Mouse (Mus musculus): ENCODE data around the gene Thra.

The Thra gene

GRCm38 (mm10) chr11:98782651-98783235 lies 42.3 kb downstream of the Thra start:
- no peak for DNase-seq

- DNase-seq = peak; percentile 100
These were observed 42.8 kb downstream of the Thra start for GRCm38 (mm10) chr11:98783236-98783696.

- DNase-seq = no peak
These were observed 43.7 kb downstream of the Thra start for GRCm38 (mm10) chr11:98784139-98784538.

DNA sequence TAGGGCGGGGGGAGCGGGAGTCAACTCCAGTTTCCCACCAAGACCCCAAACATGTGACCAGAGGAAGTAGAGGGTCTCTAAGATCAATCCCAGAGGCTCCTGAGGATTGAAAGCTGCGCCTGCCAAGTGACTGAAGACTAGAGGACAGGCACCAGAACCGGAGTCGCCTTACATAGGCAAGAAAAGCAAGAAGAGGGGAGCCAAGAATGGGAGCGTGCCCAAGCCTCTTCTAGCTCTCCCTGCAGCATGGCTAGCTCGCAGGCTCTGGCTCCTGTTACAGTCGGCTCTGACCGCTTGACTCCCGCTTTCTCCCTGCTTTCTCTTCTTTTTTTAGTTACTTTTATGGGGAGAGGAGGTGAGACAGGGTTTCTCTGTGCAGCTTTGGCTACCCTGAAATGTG lies 44.8 kb downstream of the Thra start:
- peak; percentile 35 for DNase-seq

- DNase-seq = peak; percentile 88
These were observed 45.4 kb downstream of the Thra start for GRCm38 (mm10) chr11:98785772-98786281.

DNA sequence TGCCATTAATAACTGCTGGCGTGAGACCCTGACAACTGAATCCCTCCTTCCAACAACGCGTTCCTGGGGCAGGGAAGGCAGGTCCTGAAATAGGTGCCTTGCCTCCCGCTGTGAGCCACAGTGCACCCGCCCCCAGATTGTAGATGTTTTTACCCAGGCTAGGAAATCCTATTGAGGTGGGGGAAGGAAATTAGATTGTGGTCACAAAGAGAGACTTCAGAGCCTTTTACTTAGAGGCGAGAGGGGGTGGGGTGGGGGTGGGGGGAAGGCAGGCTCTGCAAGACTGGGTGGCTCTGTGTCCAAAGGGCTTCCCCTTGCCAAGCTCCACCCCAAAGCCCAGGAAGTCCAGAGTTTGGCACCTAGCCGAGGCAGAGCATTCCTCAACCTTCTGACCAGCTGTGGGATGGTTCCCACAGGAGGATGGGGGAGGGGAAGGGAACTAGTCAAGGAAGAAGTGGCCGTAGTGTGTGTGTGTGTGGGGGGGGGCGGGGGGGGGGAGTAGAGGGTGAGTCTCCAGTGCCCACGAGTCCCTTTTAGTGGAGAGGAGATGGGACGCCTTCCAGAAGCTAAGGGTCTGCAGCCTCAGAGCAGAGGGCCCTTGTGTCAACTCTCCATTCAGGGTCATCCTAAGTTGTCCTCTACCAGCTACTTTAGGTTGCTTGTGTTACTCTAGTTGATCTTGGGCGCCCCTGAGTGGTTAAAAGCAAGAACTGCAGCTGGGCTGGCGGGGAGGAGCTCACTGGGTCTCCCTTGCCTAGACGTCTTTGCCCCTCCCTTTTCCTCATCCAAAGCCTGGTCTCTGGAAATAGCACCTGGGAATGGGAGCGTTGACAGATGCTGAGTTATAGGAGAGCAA lies 46.1 kb downstream of the Thra start:
- peak; percentile 99 for DNase-seq

DNA sequence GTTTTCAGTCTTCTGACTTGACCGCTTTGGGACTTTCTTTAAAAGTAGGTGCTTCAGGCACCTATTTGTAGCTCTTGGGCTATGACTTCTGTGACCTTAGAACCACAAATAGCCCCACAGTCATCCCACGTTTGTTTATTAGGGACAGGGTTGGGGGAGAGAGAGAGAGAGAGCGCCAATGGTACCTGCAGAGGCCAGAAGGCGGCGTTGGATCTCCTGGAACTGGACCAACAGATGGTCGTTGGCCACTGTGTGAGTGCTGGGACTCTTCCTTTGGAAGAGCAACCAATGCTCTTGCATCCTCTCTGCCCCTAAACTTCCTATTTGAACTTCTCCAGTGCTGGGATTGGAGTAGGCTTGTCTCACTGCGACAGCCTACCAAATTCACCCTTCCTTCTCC lies 46.8 kb downstream of the Thra start:
- no peak for DNase-seq

DNA sequence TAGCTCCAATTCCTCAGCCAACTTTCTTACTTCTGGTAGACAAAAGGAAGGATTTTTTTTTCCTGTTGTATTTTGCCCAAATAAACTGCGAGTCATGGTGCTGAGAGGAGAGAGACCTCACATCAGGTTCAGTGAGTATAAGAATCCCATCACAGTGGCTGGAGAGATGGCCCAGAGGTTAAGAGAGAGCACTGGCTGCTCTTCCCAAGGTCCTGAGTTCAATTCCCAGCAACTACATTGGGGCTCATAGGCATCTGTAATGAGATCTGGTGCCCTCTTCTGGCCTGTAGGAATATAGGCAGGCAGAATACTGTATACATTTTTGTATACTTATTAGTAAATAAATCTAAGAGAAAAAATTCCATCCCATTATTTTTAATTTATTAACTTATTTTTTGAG lies 47.3 kb downstream of the Thra start:
- DNase-seq = no peak

- peak; percentile 18 for DNase-seq
These were observed 47.7 kb downstream of the Thra start for GRCm38 (mm10) chr11:98788139-98788538.

- DNase-seq = peak; percentile 93
These were observed 48.2 kb downstream of the Thra start for GRCm38 (mm10) chr11:98788550-98789218.

DNA sequence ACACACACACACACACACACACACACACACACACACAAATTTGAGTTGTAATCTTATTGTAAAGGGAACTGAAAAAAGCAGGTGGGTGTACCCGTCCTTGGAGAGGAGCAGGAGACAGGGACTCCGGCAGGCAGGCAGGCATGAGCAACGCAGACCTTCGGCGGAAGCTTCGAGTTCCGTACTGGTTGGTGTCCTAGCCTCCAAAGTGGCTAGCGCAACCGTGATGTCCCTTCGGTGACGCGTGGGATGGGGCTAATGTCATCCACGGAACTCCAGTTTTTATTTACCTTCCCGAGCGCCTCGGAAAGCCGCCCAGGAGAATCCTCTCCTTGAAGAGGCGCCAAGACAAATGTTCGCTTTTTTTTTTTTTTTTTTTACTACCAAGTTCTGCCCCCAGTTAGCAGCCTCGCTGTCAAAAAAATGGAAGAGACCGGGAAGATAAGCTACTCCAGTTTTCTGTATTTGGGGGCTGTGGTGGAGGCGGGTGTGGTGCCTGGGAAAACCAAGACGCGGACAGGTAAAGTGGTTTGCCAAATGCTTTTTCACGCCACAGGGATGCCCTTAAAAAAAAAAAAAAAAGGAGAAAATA lies 48.9 kb downstream of the Thra start:
- no peak for DNase-seq

- DNase-seq = no peak
These were observed 49.4 kb downstream of the Thra start for GRCm38 (mm10) chr11:98789824-98790223.

DNA sequence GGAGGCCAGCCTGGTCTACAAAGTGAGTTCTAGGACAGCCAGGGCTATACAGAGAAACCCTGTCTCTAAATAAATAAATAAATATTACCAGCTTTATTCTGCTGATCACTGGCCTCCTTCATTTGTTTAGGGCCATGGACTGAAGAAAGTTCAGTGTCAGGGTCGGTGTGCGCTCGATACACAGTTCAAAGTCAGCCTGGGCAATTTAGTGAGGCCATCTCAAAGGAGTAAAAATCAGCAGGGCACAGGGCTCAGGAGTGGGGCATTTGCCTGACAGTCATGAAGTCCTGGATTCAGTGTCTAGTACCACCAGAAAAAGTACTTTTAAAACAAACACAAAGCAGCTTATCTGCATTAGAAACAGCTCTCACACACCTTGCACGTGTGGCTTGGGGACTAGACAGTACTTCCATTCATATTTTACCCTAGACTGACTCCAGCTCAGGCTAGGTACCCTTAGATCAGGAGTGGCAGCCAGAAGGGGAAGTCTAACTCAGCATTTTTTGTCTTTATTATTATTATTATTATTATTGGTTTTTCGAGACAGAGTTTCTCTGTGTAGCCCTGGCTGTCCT lies 50.3 kb downstream of the Thra start:
- DNase-seq = no peak

GRCm38 (mm10) chr11:98791448-98791847 lies 51.0 kb downstream of the Thra start:
- no peak for DNase-seq

- DNase-seq = no peak
These were observed 51.6 kb downstream of the Thra start for GRCm38 (mm10) chr11:98792081-98792480.

DNA sequence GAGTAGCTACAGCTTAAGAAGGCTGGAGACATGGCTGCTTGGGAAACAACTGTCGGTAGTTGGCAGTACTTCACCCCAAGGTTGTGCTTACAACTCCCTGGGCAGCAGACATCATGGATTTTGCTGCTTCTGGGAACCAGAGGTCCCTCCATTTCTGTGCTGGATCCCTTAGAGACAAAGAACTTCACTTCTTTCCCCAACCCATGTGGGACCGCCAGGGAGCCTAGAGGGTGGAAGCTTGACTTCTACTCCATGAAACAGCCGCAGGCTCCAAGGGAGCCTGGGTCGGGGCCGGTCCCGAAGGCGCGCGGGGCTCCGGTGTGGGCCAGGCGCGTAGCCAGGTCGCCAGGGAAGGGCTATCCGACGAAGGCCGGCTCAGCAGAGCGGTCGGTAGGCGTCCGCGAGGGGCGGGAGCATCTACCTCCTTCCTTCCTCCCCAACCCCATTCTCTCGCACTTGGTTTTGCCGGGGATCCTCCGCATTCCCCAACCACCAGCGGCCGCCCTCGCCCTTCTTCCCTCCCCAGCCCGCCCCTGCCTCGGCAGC lies 54.1 kb downstream of the Thra start:
- DNase-seq = peak; percentile 83

DNA sequence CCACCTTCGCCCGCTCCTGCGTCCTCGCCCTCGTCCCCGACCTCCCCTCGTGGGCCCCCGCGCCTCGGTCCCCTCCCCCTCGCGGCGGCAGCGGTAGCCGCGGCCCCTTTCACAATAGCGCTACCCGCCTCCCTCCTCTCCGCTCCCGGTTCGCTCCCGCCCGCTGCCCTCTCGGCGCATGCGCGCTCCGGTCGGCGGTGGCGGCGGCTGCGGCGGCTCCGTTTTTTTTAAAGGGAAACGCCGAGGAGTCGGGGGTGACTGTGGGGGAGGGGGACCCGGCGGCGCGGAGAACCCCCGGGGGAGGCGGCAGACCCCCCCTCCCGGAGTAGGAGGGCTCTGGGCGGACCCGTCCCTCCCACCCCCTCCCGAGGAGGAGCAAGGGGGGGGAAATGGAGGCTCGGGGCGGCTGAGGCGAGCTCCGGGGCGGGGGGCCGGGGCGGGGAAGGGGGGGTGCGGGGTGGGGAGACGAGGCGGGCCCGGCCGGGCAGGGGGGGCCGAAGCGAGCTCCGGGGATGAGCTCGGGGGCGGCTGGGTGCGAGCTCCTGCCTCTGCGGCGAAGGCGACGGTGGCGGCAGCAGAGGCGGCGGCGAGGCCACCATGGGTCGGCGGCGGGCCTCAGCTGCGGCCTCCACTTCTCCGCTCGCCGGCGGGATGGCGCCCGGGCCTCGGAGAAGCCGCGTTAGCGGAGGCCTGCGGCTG lies 54.7 kb downstream of the Thra start, which contains the start of gene Msl1:
Gene Msl1 (plus strand): TSS at position 502 of the 699 bp plus-strand sequence.
- DNase-seq = peak; percentile 86

- DNase-seq = peak; percentile 58
These were observed 55.5 kb downstream of the Thra start for GRCm38 (mm10) chr11:98795714-98796514.

GRCm38 (mm10) chr11:98796515-98797216 lies 56.2 kb downstream of the Thra start:
- DNase-seq = peak; percentile 52

- no peak for DNase-seq
These were observed 56.9 kb downstream of the Thra start for GRCm38 (mm10) chr11:98797306-98797705.
